Mouse (Mus musculus) thymus, postnatal 25 days (tissue): ENCODE data around the gene Cfap77.

Experiments
- DNase-seq: peaks from one replicate; pipeline ENCODE4 v3.0.0; 2022

The Cfap77 gene

GRCm38 (mm10) chr2:28895876-28896275 lies 159.0 kb downstream of the Cfap77 start:
- no peak for DNase-seq

DNA sequence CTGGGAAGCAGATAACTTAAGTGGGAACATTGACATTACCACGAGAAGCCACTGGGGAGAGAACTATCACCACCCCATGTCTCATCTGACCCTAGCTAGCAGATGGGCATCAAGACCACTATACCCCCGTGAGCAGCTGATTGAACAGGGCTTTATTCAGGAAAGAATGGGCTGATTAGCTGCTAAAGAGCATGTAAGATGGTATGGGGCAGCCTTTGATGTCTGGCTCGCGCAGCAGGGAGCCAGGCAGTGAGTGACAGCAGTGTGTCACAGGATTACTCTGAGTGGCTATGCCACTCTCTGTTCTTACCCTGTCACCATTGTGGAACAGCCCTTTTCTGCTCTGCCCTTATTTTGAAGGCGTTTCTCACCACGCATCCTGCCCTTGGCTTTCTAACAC lies 161.3 kb downstream of the Cfap77 start:
- no peak for DNase-seq

- no peak for DNase-seq
Observed at GRCm38 (mm10) chr2:28892796-28893195, 162.1 kb downstream of the Cfap77 start.

DNA sequence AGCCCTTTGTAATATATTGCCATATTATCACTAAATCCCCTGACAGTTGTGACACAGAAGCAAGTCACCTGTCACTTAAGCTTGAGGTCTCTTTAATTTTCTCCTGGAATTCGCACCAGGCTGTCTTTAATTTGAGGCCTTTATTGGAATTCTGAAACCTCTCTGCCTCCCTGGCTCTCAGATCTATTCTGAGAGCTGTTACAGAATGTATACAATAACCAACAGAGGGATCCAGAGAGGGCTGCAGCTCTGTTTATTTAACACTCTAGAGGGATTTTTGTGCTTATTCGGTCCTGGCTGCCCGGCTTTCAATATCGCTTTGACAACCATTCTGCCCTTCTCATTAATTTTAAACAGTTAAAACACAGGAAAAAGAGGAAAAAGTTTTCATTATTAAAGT lies 170.0 kb downstream of the Cfap77 start:
- DNase-seq: no peak

GRCm38 (mm10) chr2:28882826-28883485 lies 171.9 kb downstream of the Cfap77 start:
- DNase-seq: no peak

- no peak for DNase-seq
Observed at GRCm38 (mm10) chr2:28882047-28882446, 172.8 kb downstream of the Cfap77 start.

- no peak for DNase-seq
Observed at GRCm38 (mm10) chr2:28881275-28881674, 173.6 kb downstream of the Cfap77 start.
